Mouse (Mus musculus) heart, postnatal 10 days (tissue): ENCODE measurements around the gene Tmem14a. TPM values are rescaled to one million over a fixed set of nuclear protein-coding genes. Genes with fewer than 3 reads are reported as not detected.
"Not testable (repeated sequence)": the region's sequence is repeated elsewhere in the genome, so short reads cannot be mapped to it uniquely, and the experiment has no call there.

Experiments used
- DNase-seq, 2 experiments: peaks; one replicate each; pipeline ENCODE4 v3.0.0; 2021
- intact Hi-C: fragments of 180-260 bp; cut with DNase I; formaldehyde crosslinking; loops from one replicate; pipeline ENCODE4 v1.15.1; 2025
- total RNA-seq, 2 experiments: library from RNA; stranded (reverse); gene quantifications; 2 replicates each; pipeline ENCODE4 v1.2.3; 2021

Gene Tmem14a
- 1 to 10 TPM; 3.1 to 4.6 TPM for total RNA-seq

DNA sequence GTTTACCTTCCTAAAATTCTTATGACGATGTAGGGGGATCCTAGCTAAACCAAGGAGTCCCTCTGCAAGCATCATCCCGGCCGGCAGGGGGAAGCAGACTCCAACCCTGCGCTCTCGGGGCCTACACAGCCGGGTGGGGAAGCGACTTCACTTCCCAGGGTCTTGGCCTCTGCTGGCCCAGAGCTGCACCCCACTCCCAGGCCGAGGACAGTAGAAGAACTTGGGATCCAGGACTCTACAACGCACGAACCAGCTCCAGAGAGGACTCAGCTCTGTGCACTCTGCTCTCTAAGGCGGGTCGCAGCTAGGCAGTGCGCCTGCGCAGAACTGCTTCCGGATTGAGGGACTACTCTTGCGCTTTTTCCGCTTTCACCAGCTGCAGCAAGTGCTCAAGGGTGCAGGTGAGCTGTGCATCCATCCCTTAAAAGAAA is at the start of gene Tmem14a:
Gene Tmem14a, plus strand, starts transcription at position 87 of the 431 bp plus-strand sequence.
- peak; percentile 92 to 93 for DNase-seq

DNA sequence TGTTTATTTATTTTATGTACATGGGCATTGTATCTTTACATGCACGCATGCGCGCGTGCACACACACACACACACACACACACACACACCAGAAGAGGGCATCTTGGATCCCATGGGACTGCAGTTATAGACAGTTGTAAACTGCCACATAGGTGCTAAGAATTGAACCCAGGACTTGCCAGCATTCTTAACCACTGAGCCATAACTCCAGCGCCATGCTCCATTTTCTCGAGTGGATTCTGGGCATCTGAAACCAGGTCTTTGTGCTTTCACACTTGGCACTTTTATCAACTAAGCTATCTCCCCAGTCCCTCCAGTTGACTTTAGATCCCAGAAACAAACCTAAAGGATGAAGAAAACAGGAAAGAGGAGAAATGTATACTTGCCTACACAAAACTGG is 33.2 kb upstream of the Tmem14a start:
- intact Hi-C loops, result no loop called here
- DNase-seq, result no peak

More for the DNA sequence above, at the start of gene Tmem14a:
- intact Hi-C loops, result loop anchor here (1.0 to 5.0 kb wide), 5 partner anchors 51 to 1050 kb away; no protein-coding TSS in a partner anchor

DNA sequence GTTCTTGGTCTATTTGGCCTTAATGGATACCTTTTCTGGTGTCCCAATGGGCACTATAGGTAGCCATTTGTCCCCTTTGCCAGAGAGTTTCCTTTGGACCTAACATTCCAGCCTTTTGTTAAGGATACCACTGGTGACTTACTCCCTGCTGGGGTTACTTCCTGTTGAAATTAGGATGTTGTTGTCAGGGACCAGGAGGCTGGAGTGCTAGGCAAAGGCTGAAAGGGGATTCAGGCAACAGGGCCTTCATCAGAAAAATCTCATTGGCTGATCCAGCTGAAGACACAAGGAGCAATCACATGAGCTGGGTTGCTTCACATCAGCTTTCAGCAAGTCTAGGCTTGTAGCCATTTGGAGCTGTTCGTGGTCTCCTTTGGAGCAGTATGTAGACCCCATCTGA is 12.1 kb upstream of the Tmem14a start:
- DNase-seq, result no peak
- intact Hi-C loops, result loop anchor here (5.0 kb wide), 1 partner anchor 71 kb away; no protein-coding TSS in a partner anchor

DNA sequence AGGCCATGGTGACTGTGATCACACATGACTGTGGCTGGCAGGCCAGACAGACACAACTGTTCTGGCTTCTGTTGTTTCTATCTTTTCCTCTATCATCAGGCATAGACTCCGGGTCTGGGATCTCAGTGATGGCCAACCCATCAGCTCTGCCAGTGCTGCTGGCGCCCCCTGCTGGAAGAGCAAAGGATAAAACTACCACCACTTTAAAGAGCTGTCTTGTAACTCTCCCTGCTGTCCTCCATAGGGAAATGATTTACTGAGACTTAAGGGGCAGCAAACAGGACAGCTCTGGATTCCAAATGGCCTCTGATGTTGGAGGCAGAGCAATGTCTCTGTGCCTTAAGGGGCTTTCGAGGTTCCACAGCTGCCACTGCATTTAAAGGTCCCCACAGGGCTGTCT is 4.8 kb upstream of the Tmem14a start:
- DNase-seq, intact Hi-C loops: not testable (repeated sequence)

DNA sequence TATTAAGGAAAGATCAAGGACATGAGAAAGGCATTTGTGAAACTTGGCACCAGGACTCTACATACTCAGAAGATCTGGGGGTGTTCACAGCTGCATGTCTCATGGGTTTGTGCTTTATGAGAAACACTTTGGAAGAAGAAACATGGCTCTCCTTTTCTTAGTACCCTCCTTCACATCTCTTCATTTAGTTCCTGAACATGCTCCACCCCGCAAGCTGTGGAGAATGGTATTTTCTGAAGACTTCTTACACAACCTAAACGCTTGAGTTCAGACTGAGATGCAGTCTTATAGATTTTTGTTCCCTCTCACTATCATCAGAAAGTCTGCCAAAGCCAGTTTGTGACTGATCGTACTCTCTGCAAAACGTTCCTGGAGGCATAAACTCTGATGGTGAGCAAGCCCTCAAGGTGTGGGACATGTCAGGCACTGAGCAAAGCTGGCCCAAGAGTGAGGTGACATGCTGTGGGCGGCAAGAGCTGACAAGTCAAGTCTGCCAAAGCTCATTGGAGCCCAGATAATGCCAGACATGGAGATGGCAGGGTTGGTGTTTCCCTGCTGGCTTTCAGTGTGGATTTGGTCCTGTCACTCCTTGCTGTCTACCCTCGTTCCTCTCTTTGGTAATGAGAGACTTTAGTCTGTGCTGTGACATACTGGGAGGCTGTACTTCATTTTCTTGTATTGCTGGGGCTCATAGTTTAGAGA is 4.2 kb upstream of the Tmem14a start:
- intact Hi-C loops, DNase-seq: not testable (repeated sequence)

DNA sequence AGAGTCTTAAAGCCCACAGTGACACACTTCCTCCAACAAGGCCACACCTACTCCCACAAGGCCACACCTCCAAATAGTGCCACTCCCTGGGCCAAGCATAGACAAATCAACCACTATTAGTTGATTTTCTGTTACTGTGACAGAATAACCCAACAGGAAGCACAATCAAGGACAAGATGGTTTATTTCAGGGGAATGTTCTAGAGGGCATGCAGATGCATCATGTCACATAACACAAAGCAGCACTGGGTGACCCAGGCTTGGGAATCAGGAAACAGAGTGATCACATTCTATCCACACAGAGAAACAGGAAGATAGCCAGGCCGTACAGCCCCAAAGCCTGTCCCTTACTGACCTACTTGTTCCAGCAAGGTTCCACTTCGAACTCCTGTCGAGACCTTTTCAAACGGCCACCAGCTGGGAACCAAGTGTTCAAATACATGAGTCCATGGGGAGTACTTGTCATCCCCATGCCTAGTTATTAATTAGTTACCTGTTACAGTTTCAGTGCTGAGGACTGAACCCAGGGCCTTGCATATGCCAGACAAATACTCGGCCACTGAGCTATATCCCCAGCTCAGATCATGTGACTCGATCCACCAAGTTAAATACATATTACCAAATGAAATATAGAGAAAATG is 9.5 kb downstream of the Tmem14a start:
- intact Hi-C loops, result no loop called here
- DNase-seq, result no peak

DNA sequence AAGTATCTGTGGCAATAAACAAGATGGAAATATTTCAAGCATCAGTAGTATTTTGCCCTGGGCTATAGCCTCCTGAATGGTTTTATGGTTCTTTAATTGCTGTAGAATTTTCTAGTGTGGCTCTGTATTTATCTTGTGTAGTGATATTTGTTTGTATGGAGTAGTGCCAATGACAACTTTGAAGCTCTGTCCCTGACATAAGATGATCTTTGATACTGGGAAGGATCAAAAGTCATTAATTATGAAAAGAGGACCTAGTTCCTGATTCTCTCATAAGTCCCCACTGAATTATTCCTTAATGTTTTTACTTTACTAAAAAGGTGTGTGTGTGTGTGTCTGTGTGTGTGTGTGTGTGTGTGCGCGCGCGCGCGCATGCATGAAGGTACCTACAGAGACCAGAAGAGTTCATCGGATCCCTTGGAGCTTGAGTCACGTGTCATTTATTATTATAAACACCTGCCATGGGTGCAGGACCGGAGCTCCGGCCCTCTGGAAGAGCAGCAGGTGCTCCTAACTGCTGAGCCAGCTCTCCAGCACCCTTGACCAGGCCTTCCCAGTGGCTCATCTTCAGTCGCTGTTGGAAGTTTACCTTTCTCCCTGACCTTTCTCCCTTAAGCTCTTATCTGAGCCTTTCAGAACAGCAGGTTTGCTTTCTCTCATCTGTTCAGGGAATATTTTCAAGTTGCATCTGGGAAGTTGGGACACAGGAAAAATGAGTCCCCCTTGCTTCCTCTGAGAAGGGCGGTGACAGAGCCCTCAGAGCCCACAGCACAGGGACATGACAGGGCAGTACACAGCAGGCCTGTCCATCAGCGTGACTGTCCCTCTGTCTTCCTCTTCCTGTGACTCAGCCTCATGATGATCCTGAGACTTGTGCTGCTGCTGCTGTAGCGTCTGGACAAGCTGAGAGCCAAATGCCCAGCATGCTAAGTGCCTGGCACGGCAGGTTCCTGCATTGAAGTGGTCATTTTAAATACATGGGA is 10.7 kb downstream of the Tmem14a start:
- intact Hi-C loops, result not testable (repeated sequence)

DNA sequence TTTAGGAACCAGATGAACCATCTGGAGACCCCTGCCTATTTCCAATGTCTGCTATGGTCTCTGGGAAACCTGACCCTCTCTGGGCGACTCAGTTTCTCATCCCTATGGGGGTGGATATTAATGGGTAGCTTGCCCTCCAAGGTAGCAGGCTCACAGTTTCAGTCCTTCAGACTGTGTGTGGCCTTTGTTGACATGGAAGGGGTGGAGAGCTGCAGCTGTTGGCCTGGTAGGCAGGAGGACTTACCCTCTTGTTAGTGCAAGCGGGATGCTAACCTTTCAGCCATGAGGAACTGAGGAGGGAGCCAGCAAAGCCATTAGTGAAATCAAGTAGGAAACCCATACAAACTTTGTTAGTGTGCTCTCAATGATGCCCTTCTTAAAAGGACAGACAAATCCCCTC is 12.0 kb downstream of the Tmem14a start:
- intact Hi-C loops, result no loop called here
- no peak for DNase-seq

More for the DNA sequence above, 10.7 kb downstream of the Tmem14a start:
- not testable (repeated sequence) for DNase-seq

DNA sequence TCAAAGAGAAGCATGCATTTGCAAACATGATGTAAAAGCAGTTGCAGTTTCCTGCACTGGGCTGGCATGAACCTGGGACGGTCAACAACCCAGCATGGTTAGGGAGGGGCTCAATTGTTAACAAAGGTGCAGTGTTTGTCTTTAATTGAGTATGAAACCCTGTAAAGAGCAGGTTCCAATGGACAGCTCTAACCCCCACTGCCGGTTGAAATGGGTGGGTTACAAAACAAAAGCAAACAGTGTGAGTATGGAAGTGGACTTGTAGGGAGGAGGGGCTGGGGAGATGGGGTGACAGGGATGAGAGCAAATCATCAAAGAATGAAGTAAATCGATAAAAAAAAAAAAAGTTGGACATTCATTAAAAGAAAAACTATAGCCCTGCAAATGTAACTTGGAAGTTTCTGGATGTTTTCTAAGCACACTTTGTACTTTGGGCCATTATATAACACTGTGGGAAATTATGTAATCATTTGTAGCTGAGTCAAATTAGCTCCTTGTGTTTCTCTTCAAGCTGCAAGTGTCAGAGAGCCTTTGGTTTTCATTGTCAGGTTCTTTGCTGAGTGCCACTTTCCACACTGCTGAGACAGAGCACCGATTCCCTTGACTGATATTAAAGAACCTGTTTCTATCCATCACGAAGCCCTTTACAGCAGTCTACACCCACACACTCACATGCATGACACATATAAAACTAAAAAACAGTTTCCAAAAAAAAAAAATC is 13.5 kb downstream of the Tmem14a start:
- DNase-seq, result no peak

DNA sequence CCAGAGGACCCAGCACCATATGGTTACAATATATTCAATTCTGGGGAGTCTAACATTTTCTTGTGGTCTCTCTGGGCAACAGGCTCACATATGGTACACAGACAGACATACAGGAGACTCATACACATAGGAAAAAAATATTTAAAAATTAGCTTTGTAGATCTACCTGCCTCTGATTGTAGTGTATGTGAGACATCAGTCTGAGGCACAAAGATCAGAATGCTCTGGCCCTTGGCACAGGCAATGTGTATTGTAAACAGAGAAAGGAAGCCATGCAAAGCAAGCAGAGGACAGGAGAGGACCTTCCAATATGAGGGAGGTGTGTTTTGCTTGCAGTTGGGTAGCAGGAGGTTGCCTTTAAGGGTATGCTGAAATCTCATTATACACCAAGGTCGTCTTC is 14.1 kb downstream of the Tmem14a start:
- intact Hi-C loops, result no loop called here
- no peak for DNase-seq

More for the DNA sequence above, 13.5 kb downstream of the Tmem14a start:
- intact Hi-C loops, result no loop called here

DNA sequence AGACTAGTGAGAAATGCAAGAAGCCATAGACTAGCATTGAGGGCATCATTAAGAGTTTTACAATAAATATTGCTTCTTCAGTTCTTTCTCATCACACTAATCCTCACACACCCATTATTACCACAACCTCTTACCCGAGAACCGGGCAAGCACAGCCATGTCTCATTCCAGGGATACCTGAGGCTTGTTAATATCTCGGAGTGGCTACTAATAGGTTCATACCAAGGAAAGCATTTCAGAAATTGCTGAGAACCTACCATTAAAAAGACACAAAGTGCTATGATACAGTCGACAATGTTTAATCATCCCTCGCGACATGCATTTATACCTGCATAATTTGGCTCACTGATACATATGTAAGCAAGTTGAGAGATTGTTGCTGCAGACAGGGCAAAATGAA is 17.0 kb downstream of the Tmem14a start:
- intact Hi-C loops, result no loop called here
- no peak for DNase-seq

DNA sequence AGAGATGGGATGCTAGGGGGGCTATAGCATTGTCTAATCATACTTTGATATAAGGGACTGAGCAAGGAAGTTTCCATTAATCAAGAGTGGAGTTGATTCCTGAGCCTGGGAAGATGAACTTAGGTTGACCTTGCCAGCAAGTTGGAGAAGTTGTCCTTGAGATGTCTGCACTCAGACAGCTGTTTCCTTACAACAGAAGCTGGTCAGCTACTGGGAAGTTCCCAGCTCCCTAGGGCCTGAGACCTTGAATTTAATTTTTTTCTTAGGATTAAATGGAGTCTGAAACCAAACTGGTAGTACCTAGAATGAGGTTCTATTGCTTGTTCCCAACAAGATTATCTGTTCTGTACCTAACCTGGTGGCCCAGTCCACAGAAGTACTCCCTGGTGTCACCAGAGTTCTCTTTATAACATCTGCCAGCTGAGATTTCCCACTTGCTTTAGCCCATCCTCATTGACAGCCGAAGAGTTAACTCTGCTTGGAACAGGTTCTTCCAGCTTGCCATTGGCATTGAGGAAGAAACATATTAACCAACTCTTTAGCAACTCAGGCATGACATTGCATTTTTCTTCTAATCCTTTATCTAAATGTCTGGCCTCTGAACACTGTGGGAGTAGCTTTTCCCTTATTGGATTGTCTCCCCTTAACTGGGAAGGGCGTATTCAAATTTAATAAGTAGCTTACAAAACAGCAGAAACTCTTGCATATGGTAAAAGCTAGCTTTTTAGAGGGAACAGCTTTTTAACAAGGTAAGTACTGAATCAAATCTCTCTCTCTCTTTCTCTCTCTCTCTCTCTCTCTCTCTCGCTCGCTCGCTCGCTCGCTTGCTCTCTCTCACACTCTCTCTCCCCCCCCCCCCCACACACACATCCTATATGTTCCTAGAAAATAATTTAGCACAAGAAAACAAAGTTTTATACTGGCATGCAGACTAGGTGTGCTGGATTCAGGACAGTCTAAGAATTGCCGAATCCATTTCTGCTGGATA is 21.8 kb downstream of the Tmem14a start, which contains the start of gene Gsta3:
Gene Gsta3, plus strand, starts transcription at position 679 of the 988 bp plus-strand sequence.
- intact Hi-C loops, result no loop called here
- DNase-seq, result peak; percentile 7 to 15

DNA sequence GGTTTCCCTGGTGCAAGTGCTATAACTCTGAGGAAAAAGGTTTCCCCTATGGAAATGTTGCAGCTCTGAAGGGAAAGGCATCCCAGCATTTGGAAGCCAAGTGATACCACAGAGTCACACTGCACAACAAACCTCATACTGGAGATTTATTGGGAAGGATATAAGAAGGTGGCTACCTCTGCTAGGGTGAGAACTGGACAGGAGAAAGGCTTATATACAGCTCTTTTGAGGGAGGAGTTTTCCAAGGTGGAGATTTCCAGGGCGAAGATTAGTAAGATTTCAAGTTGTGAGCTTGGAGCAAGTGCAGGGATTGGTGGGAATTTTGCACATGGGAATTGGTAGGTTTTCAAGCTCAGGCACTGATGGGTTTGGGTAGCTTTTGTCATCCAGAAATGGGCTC is 22.7 kb downstream of the Tmem14a start:
- intact Hi-C loops, result no loop called here
- no peak for DNase-seq

DNA sequence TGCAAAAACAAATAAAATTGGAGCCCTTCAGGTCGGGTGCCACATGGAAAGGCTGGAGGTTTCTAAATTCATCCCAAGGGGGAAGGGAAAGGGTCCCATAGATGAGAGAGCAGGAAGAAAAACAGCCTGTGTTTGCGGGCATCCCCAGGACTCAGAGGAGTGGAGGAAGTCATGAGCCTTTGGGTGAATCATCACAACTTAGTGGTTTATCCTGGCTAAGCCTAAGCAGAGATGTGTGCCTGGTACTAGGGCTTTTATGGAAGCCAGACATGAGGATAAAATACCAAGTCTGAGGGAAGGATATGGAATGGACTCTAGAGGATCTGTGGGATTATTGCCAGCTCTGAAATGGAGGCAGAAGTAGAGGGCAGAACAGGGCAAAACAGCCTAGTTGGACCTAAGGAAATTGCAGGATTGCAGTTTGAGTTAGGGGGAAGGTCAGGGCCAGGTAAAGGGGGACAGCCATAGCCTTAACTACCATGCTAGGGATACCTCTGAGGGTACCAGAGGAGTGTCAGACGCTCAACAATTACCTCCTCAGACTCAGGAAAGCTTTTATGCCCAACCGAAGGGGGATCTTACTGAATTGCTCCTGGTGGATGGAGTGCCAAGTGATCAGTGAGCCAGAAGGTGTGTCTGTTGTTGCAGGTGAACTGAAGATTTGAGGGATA is 26.1 kb downstream of the Tmem14a start:
- intact Hi-C loops, result no loop called here
- DNase-seq, result no peak

DNA sequence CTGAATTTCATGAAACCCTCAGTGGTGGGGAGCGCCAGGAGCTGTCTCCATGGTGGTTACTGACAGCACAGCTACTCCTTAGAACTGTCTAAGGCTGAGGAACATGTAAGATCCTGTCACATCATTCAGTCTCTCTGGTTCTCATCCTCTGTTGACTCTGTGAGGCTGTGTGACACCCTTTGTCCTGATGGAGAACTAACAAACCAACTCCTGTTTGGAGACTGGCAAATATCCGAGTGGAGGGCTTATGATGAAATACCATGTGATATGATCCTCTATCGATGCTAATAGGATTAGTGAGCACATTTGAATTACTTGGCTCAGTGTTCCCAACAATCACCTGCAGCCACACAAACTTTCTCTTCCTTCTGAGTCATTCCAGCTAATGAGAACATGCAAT is 27.8 kb downstream of the Tmem14a start:
- intact Hi-C loops, result no loop called here
- no peak for DNase-seq

DNA sequence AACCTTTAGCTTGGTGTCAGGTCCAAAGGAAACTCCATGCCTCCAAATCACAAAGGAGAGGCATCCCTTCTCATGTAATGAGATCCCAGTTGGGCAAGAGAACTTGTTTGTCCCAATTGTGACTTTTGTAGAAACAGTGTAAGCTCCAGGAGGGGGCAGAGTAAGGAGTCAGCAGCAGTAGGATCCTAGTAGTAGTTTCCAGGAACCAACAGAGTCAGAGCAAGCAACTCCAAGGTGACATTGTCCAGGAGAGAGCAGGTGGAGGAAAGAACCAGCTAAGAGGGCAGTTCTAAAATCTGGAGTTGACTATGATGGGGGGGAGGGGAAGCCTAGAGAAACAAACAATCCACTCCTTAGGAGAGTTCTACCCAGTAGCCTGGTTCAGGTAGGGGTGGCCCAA is 29.5 kb downstream of the Tmem14a start:
- DNase-seq, result no peak
- intact Hi-C loops, result no loop called here

DNA sequence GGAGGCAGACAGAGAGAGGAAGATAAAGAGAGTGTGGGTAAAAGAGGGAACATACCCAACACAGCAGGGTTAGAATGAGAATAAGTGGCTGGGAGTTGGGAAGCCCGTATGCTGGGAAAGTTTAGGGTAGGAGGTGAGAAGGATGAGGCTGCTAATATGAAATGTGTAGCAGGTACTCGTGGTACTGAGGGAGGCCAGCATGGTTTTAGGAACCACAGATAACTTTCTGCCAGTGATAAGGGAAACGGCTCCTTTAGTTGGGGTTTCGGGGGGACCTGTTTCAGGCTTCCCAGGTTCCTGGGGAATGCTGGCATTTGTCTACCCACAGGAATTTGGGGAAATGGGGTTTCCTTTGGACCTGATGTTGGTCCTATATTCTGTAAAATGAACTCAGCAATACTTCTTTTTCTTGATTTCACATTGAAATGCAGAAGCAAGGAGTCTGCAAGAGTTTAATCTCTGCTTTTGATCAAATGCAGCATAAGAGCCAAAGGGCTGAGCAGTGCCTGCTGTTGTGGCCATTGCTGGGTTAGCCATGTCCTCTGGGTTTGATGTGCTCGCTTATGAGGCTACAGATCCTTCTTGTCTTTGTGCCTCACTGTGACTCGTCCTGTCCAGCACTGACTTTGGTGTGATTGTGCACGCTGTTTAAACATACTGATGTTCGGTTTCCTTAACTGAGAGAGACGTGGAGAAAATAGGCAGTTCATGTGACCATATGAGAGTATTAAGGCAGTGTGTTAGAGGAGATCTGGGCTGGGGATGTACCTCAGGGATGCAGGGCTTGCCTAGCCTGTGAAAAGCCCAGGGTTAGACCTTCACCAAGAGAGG is 30.4 kb downstream of the Tmem14a start:
- intact Hi-C loops, result no loop called here

DNA sequence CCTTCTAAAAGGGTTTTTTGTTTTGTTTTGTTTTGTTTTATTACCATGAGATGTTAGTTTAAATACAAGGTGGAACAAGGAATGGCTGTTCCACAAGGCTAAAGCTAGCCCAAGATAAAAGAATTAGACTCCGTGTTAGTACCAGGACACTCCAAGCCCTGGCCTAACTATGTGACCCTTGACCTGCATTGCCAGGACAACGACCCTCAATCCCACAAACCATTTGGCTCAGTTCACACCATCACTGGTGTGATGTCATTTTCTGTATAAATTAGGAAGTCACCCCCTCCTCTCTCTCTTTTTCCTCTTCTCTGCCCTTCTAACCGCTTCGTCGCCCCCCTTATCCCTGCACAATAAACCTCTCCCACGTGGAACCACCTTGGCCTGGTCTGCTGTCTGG is 33.3 kb downstream of the Tmem14a start:
- no peak for DNase-seq
- intact Hi-C loops, result no loop called here

More for the DNA sequence above, 30.4 kb downstream of the Tmem14a start:
- DNase-seq, result no peak
